Mouse (Mus musculus) cerebellum, adult 2 months (tissue): ENCODE results near the gene Timm23.

ENCODE experiments used
- CTCF ChIP-seq: fragments of 200-500 bp; IDR thresholded peaks from 2 replicates; pipeline ENCODE4 v1.5.1; 2011; ENCODE audit warnings: low read depth, mild to moderate bottlenecking, control low read depth, low read length, moderate library complexity, borderline replicate concordance; ENCODE audit not compliant: insufficient read depth
- POLR2A ChIP-seq: fragments of 200-500 bp; IDR thresholded peaks from 2 replicates; pipeline ENCODE4 v1.6.1; 2011; ENCODE audit warnings: low read length, control low read depth, borderline replicate concordance; ENCODE audit not compliant: insufficient read depth

DNA sequence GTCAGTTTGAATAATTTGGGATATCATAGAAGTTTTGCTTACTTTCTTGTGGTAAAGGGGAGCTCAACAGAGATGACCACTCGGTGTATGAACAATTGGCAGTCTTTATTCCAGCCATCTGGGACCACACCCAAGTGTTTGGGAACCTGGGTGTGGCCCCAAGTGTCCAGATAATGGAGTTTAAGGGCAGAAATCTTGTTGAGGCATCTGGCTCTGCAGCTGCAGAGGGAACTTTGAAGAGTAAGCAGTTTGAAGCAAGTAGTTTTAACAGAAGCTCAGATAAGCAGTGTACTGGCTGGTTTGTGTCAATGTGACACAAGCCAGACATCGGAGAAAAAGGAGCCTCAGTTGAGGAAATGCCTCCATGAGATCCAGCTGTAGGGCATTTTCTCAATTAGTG lies 67.4 kb downstream of the Timm23 start:
- TF ChIP-seq CTCF (no peak), POLR2A (no peak)
